Mouse (Mus musculus) testis, adult 2 months (tissue): Measurements from ENCODE around the gene Basp1.

Experiments
- CTCF ChIP-seq: fragments of 200-500 bp; IDR thresholded peaks from 2 replicates; pipeline ENCODE4 v1.5.1; 2012; ENCODE audit warnings: low read depth, mild to moderate bottlenecking, inconsistent platforms, low read length, moderate library complexity; ENCODE audit not compliant: control insufficient read depth, insufficient read depth, insufficient replicate concordance
- POLR2A ChIP-seq: fragments of 200-500 bp; IDR thresholded peaks from 2 replicates; pipeline ENCODE4 v1.6.1; 2012; ENCODE audit warnings: low read depth, mild to moderate bottlenecking, inconsistent platforms, low read length, moderate library complexity; ENCODE audit not compliant: control insufficient read depth

- TF ChIP-seq CTCF = no peak
- TF ChIP-seq POLR2A = no peak
Measured at GRCm38 (mm10) chr15:25391210-25391609, 22.4 kb downstream of the Basp1 start.
